Mouse (Mus musculus): ENCODE results near the gene Ube2i.

Gene Ube2i

GRCm38 (mm10) chr17:25219492-25220295, 54.7 kb downstream of the Ube2i start:
- DNase-seq (ENCODE audit: extremely low spot score, low read depth, low spot score): no peak

- DNase-seq (ENCODE audit: extremely low spot score, low read depth, low spot score): no peak
These were observed 55.5 kb downstream of the Ube2i start for GRCm38 (mm10) chr17:25218967-25219366.

- no peak for DNase-seq (ENCODE audit: extremely low spot score, low read depth, low spot score)
These were observed 59.0 kb downstream of the Ube2i start for GRCm38 (mm10) chr17:25215431-25215830.
